Mouse (Mus musculus): ENCODE measurements around the gene Mapk9. TPM values are rescaled to one million over a fixed set of nuclear protein-coding genes. Genes with fewer than 3 reads are reported as not detected.

Mapk9 gene
- polyA plus RNA-seq, 1 experiment from 2014 or later, result 22.2 TPM

GRCm38 (mm10) chr11:49876948-49877817 is 30.6 kb downstream of the Mapk9 start:
- 94% methylated on average over 8 of the region's 8 CpGs for WGBS
- H3K27ac ChIP-seq (replicated peaks), result no peak overlapping the region
- no peaks in the 10 kb centered on the region for H3K27me3 ChIP-seq (ENCODE audit: low read depth, poor library complexity, severe bottlenecking)
- H3K4me1 ChIP-seq, result no peaks in the 10 kb centered on the region
- DNase-seq (ENCODE audit: low spot score), result no peak
- H3K4me3 ChIP-seq, result no peak overlapping the region
- peaks cover 53% of the 10 kb centered on the region for H3K36me3 ChIP-seq
- no peaks in the 10 kb centered on the region for H3K9me3 ChIP-seq (replicated peaks)

DNA sequence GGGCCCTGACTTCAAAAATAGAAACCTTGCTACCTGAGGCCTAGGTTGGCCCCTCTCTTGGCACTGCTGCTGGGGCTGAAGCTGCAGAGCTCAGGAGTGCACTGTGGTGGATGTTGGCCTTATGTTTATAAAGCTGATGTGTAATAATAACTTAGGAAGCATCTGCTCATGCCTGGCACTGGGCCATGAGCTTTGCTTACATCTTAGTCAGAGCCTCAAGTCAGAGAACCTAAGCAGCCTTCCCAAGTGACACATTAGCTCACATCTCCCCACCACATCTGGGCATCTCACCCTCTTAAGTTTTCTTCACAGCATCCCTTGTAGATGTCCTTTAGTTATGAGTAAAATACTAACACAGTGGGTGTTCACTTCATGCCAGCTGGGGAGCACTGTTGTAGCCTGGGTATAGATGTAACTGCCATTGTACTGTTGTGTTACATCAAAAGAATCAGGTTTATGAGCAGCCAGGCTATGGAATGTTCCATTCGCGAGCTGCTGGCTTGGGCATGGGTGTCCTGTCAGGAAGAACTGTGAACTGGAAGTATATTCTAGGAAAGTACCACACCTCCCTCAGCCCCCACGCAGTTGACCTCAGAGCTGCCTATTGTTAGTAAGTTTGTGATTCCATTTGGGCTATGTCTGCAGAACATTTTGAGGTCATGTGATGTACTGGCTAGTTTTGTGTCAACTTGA is 33.5 kb downstream of the Mapk9 start:
- H3K4me1 ChIP-seq, result no peaks in the 10 kb centered on the region
- peaks cover 50% of the 10 kb centered on the region for H3K36me3 ChIP-seq
- no peak overlapping the region for H3K27ac ChIP-seq (replicated peaks)
- WGBS, result 92% methylated on average over 3 of the region's 3 CpGs
- no peak for DNase-seq (ENCODE audit: low spot score)
- H3K9me3 ChIP-seq (replicated peaks), result no peaks in the 10 kb centered on the region
- H3K4me3 ChIP-seq, result no peak overlapping the region
- no peaks in the 10 kb centered on the region for H3K27me3 ChIP-seq (ENCODE audit: low read depth, poor library complexity, severe bottlenecking)

DNA sequence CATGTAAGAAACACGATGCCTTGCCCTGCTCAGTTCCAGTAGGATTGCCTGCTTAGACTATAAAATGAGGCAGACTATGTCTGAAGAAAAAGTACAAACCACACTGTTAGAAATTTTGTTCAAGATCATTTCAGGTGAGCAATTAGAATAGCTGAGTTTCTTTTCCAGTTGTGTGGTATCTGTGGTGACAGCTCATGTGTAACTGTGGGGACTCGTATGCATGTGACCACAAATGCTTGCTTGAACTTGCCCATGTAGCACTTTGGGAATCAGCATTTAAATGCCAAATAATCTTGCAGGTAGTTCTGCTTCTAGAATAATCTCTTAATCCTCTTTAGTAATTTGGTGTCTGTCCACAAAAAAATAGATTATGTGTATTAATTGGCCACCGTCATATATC is 36.8 kb downstream of the Mapk9 start:
- peaks cover 50% of the 10 kb centered on the region for H3K36me3 ChIP-seq
- H3K27ac ChIP-seq (replicated peaks), result no peak overlapping the region
- H3K4me3 ChIP-seq, result no peak overlapping the region
- WGBS, result 93% methylated on average over 3 of the region's 3 CpGs
- no peak for DNase-seq (ENCODE audit: low spot score)
- no peaks in the 10 kb centered on the region for H3K9me3 ChIP-seq (replicated peaks)
- no peaks in the 10 kb centered on the region for H3K27me3 ChIP-seq (ENCODE audit: low read depth, poor library complexity, severe bottlenecking)
- no peaks in the 10 kb centered on the region for H3K4me1 ChIP-seq

- 88% methylated on average over 5 of the region's 5 CpGs for WGBS
- no peak for DNase-seq (ENCODE audit: low spot score)
- H3K4me1 ChIP-seq, result no peaks in the 10 kb centered on the region
- no peaks in the 10 kb centered on the region for H3K9me3 ChIP-seq (replicated peaks)
- H3K27ac ChIP-seq (replicated peaks), result no peak overlapping the region
- no peak overlapping the region for H3K4me3 ChIP-seq
- no peaks in the 10 kb centered on the region for H3K27me3 ChIP-seq (ENCODE audit: low read depth, poor library complexity, severe bottlenecking)
- peaks cover 22% of the 10 kb centered on the region for H3K36me3 ChIP-seq
Observed at GRCm38 (mm10) chr11:49888469-49888868, 41.9 kb downstream of the Mapk9 start.

DNA sequence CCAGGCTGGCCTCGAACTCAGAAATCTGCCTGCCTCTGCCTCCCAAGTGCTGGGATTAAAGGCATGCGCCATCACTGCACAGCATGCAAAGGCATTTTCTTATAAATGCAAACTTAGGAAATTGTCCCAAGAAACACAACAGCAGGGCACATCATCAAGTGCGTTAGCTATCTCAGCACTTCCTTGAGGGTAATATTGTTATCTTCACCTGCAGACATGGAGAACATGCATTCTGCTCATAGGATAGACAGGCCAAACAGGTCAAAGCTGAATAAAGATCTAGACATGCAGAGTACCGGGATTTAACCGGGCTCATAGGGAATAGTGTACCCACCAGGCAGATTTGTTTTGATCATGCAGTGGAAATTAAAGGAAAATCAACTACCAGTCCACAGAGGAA is 45.4 kb downstream of the Mapk9 start:
- H3K4me1 ChIP-seq, result no peaks in the 10 kb centered on the region
- no peaks in the 10 kb centered on the region; the same call in 1 of the 2 replicates for H3K9me3 ChIP-seq (replicated peaks)
- 91% methylated on average over 5 of the region's 5 CpGs for WGBS

DNA sequence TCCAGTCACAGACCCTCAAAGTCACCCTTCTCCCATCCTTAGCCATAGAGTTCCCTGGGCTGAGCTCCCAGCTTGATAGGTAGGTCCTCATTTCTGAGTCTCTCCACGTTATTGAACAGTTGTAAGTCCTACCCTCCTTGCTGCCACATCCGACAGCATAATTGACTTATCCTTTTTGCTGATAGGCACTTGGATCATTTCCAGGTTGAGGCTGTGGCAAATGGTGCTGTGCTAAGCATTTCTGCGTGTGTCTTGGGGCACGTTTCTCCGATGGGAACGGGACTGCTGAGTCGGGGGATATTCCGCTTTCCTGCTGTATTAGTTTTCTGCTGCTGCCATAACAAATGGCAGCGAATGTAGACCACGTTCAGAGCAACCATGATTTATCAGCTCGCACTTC is 47.3 kb downstream of the Mapk9 start:
- no peak overlapping the region for H3K4me3 ChIP-seq
- no peaks in the 10 kb centered on the region for H3K4me1 ChIP-seq
- WGBS, result 87% methylated on average over 11 of the region's 11 CpGs
- H3K36me3 ChIP-seq, result no peaks in the 10 kb centered on the region
- no peaks in the 10 kb centered on the region; the same call in 1 of the 2 replicates for H3K9me3 ChIP-seq (replicated peaks)
- H3K27ac ChIP-seq (replicated peaks), result no peak overlapping the region
- H3K27me3 ChIP-seq (ENCODE audit: low read depth, poor library complexity, severe bottlenecking), result peaks cover 1% of the 10 kb centered on the region; the same call in 1 of the 2 replicates
- no peak for DNase-seq (ENCODE audit: low spot score)

More for the DNA sequence above, 45.4 kb downstream of the Mapk9 start:
- Histone ChIP-seq H3K27ac (replicated peaks) (no peak overlapping the region), H3K27me3 (ENCODE audit: low read depth, poor library complexity, severe bottlenecking) (no peaks in the 10 kb centered on the region), H3K36me3 (peaks cover 10% of the 10 kb centered on the region), H3K4me3 (no peak overlapping the region)
- DNase-seq (ENCODE audit: low spot score), result no peak

GRCm38 (mm10) chr11:49895966-49896590 is 49.5 kb downstream of the Mapk9 start:
- DNase-seq (ENCODE audit: low spot score), result no peak
- no peaks in the 10 kb centered on the region; the same call in 1 of the 2 replicates for H3K9me3 ChIP-seq (replicated peaks)
- peaks cover 24% of the 10 kb centered on the region for H3K27me3 ChIP-seq (ENCODE audit: low read depth, poor library complexity, severe bottlenecking)
- no peak overlapping the region for H3K27ac ChIP-seq (replicated peaks)
- no peak overlapping the region for H3K4me3 ChIP-seq
- no peaks in the 10 kb centered on the region for H3K36me3 ChIP-seq
- peaks cover under 1% of the 10 kb centered on the region for H3K4me1 ChIP-seq
- 66% methylated on average over 6 of the region's 6 CpGs for WGBS

DNA sequence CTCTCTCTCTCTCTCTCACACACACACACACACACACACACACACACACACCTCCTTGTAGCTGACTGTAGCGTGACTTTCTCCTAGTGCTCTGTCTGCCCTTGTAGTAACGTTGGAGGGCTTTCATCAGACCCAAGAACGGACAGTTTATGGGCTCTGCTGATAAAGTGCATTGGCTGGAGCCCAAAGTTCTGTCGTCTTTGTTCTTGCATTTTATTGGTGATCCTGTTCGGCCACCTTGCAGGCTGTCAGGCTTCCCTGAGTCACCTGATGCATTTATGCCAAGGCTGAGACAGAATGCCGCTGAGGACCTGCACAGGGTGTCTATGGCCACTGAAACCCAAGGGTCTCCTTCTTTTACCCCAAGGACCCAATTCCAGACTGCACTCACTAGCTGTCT is 53.5 kb downstream of the Mapk9 start:
- Histone ChIP-seq H3K27me3 (ENCODE audit: low read depth, poor library complexity, severe bottlenecking) (peaks cover 48% of the 10 kb centered on the region), H3K27ac (replicated peaks) (no peak overlapping the region), H3K4me3 (no peak overlapping the region), H3K36me3 (no peaks in the 10 kb centered on the region), H3K9me3 (replicated peaks) (no peaks in the 10 kb centered on the region; the same call in 1 of the 2 replicates), H3K4me1 (peaks cover 15% of the 10 kb centered on the region)
- WGBS, result 87% methylated on average over 6 of the region's 6 CpGs
- DNase-seq (ENCODE audit: low spot score), result no peak

DNA sequence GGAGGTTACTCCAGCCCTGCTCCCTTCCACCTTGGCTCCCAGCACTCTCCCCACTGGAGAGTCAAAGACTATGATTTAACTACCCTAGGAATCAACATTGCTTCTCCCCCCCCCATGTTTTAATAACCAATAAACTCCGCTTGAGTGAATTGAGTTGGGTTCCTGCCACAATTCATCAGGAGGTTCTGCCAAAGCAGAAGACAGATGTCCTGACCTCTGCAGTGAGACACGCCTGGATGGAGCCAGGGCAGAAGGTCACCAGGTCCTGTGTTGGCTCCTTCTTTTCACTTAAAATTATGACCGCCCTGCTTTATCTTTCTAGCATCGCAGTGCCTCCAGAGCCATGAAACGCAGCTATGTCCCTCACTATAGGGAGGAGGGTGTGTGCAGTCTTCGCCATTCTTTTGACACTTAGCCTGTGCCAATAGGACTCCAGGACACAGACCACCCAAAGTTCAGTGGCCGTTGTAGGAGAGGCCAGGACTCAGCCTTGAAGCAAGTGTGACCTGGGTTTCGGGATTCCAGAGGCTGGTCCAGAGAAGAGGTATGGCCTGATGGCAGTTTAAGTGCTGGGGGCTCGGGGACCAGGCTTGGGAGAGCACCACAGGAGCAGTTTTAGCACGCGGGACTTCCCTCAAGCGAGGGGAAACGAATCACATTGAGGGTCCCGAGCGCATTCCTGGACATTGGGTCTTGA is 54.6 kb downstream of the Mapk9 start:
- DNase-seq (ENCODE audit: low spot score), result no peak
- Histone ChIP-seq H3K27ac (replicated peaks) (peak overlapping the region; percentile 55; the same call in 1 of the 2 replicates), H3K27me3 (ENCODE audit: low read depth, poor library complexity, severe bottlenecking) (peaks cover 48% of the 10 kb centered on the region), H3K4me1 (peaks cover 15% of the 10 kb centered on the region), H3K4me3 (peak overlapping the region; percentile 77), H3K9me3 (replicated peaks) (no peaks in the 10 kb centered on the region; the same call in 1 of the 2 replicates), H3K36me3 (no peaks in the 10 kb centered on the region)
- WGBS, result 35% methylated on average over 15 of the region's 15 CpGs

- WGBS, result 3% methylated on average over 99 of the region's 99 CpGs
- Histone ChIP-seq H3K9me3 (replicated peaks) (no peaks in the 10 kb centered on the region; the same call in 1 of the 2 replicates), H3K4me3 (peak within 1 kb of the TSS; percentile 77), H3K36me3 (no peaks in the 10 kb centered on the region), H3K4me1 (peaks cover 15% of the 10 kb centered on the region), H3K27ac (replicated peaks) (peak within 1 kb of the TSS; percentile 55; the same call in 1 of the 2 replicates), H3K27me3 (ENCODE audit: low read depth, poor library complexity, severe bottlenecking) (peaks cover 48% of the 10 kb centered on the region)
- DNase-seq (ENCODE audit: low spot score), result peak; percentile 75
Observed at GRCm38 (mm10) chr11:49901659-49902458, 55.3 kb downstream of the Mapk9 start, which contains the start of gene Rasgef1c. Rasgef1c (plus strand) TSS chr11:49901835.

DNA sequence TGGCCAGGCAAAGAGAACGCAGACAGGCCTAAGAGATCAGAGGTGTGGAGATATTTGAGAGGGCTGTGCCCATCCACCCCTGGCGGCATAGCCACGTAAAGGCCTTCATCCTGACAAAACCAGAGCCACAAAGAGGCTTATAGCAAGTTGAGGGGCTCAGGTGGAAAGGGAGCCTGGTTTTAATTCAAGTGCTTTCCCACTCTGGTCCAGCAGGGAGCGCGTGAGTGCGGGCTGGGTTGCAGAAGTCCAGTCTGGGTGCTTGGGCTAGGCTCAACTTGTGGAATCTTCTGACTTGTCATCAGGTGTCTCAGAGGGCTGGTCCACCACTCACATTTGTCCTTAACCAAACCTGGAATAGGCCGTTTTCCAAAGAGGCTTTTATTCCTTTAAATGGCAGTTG is 56.8 kb downstream of the Mapk9 start:
- Histone ChIP-seq H3K36me3 (no peaks in the 10 kb centered on the region), H3K4me3 (no peak overlapping the region), H3K4me1 (peaks cover 15% of the 10 kb centered on the region), H3K27me3 (ENCODE audit: low read depth, poor library complexity, severe bottlenecking) (peaks cover 48% of the 10 kb centered on the region), H3K27ac (replicated peaks) (no peak overlapping the region), H3K9me3 (replicated peaks) (no peaks in the 10 kb centered on the region)
- DNase-seq (ENCODE audit: low spot score), result peak; percentile 44
- 16% methylated on average over 7 of the region's 7 CpGs for WGBS
